Mouse (Mus musculus): ENCODE data around the gene Caln1. TPM values are rescaled to one million over a fixed set of nuclear protein-coding genes. Genes with fewer than 3 reads are reported as not detected.

The Caln1 gene
- polyA plus RNA-seq, 1 experiment from 2014 or later, result 38.4 TPM

DNA sequence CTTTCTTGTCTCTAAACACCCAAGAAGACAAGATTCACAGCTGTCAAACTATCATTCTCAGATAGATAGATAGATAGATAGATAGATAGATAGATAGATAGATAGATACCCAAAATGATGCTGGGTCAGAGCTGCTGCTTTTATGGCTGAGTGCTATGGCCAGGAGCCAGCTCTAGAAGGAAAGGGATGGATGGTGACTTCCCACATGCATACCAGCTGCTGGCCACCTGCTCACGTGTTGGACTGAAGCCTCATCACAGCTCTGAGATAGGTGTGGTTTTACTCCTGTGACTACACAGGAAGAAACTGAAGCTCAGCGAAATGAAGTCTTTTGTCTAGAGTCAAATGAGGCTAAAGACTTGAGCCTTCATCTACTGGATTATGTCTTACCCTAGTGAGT is 456.5 kb downstream of the Caln1 start:
- Histone ChIP-seq H3K4me1 (replicated peaks) (no peaks in the 10 kb centered on the region), H3K4me3 (no peak overlapping the region), H3K9me3 (no peaks in the 10 kb centered on the region), H3K4me2 (no peak overlapping the region), H3K9ac (no peak overlapping the region), H3K36me3 (no peaks in the 10 kb centered on the region), H3K27me3 (no peaks in the 10 kb centered on the region), H3K27ac (replicated peaks) (no peak overlapping the region)
- 89% methylated on average over 2 of the region's 2 CpGs for WGBS
- no peak for ATAC-seq (ENCODE audit: low FRiP score, low read depth)

GRCm38 (mm10) chr5:130848562-130848961 is 479.3 kb downstream of the Caln1 start:
- no peaks in the 10 kb centered on the region for H3K27me3 ChIP-seq
- WGBS, result 96% methylated on average over 6 of the region's 6 CpGs
- H3K27ac ChIP-seq (replicated peaks), result no peak overlapping the region
- no peak overlapping the region for H3K9ac ChIP-seq
- H3K36me3 ChIP-seq, result no peaks in the 10 kb centered on the region
- no peaks in the 10 kb centered on the region for H3K9me3 ChIP-seq
- no peaks in the 10 kb centered on the region for H3K4me1 ChIP-seq (replicated peaks)
- no peak for ATAC-seq (ENCODE audit: low FRiP score, low read depth)
- no peak overlapping the region for H3K4me3 ChIP-seq
- H3K4me2 ChIP-seq, result no peak overlapping the region

GRCm38 (mm10) chr5:130849610-130850009 is 480.4 kb downstream of the Caln1 start:
- WGBS, result 62% methylated on average over 4 of the region's 4 CpGs

GRCm38 (mm10) chr5:130852182-130852581 is 482.9 kb downstream of the Caln1 start:
- no peak for ATAC-seq (ENCODE audit: low FRiP score, low read depth)
- Histone ChIP-seq H3K36me3 (no peaks in the 10 kb centered on the region), H3K4me2 (peak overlapping the region; percentile 36), H3K27ac (replicated peaks) (no peak overlapping the region), H3K9ac (no peak overlapping the region), H3K9me3 (no peaks in the 10 kb centered on the region), H3K4me1 (replicated peaks) (no peaks in the 10 kb centered on the region), H3K4me3 (no peak overlapping the region), H3K27me3 (no peaks in the 10 kb centered on the region)
- 10% methylated on average over 11 of the region's 11 CpGs for WGBS

More at GRCm38 (mm10) chr5:130849610-130850009, 480.4 kb downstream of the Caln1 start:
- Histone ChIP-seq H3K27ac (replicated peaks) (no peak overlapping the region), H3K27me3 (no peaks in the 10 kb centered on the region), H3K9me3 (no peaks in the 10 kb centered on the region), H3K36me3 (no peaks in the 10 kb centered on the region), H3K4me2 (no peak overlapping the region), H3K4me1 (replicated peaks) (no peaks in the 10 kb centered on the region), H3K4me3 (no peak overlapping the region), H3K9ac (no peak overlapping the region)
- ATAC-seq (ENCODE audit: low FRiP score, low read depth), result no peak

GRCm38 (mm10) chr5:130853371-130853770 is 484.1 kb downstream of the Caln1 start:
- no peak overlapping the region for H3K9ac ChIP-seq
- no peaks in the 10 kb centered on the region for H3K9me3 ChIP-seq
- 1% methylated on average over 10 of the region's 10 CpGs for WGBS
- H3K36me3 ChIP-seq, result no peaks in the 10 kb centered on the region
- H3K27ac ChIP-seq (replicated peaks), result no peak overlapping the region
- H3K4me1 ChIP-seq (replicated peaks), result no peaks in the 10 kb centered on the region
- no peak overlapping the region for H3K4me2 ChIP-seq
- no peaks in the 10 kb centered on the region for H3K27me3 ChIP-seq
- peak; percentile 49; the same call in 1 of the 2 replicates for ATAC-seq (ENCODE audit: low FRiP score, low read depth)
- H3K4me3 ChIP-seq, result no peak overlapping the region

- no peak for ATAC-seq (ENCODE audit: low FRiP score, low read depth)
- Histone ChIP-seq H3K4me1 (replicated peaks) (no peaks in the 10 kb centered on the region), H3K9ac (no peak overlapping the region), H3K36me3 (no peaks in the 10 kb centered on the region), H3K27ac (replicated peaks) (no peak overlapping the region), H3K27me3 (no peaks in the 10 kb centered on the region), H3K4me3 (no peak overlapping the region), H3K9me3 (no peaks in the 10 kb centered on the region), H3K4me2 (no peak overlapping the region)
- 86% methylated on average over 7 of the region's 7 CpGs for WGBS
Observed at GRCm38 (mm10) chr5:130854430-130854829, 485.2 kb downstream of the Caln1 start.

- Histone ChIP-seq H3K9ac (no peak overlapping the region), H3K27me3 (no peaks in the 10 kb centered on the region), H3K4me2 (no peak overlapping the region), H3K4me1 (replicated peaks) (no peaks in the 10 kb centered on the region), H3K4me3 (no peak overlapping the region), H3K27ac (replicated peaks) (no peak overlapping the region), H3K9me3 (no peaks in the 10 kb centered on the region), H3K36me3 (no peaks in the 10 kb centered on the region)
- ATAC-seq (ENCODE audit: low FRiP score, low read depth), result no peak
- WGBS, result 21% methylated on average over 8 of the region's 8 CpGs
Observed at GRCm38 (mm10) chr5:130858148-130858547, 488.9 kb downstream of the Caln1 start.

GRCm38 (mm10) chr5:130858706-130859105 is 489.5 kb downstream of the Caln1 start:
- WGBS, result 85% methylated on average over 3 of the region's 3 CpGs
- Histone ChIP-seq H3K27ac (replicated peaks) (no peak overlapping the region), H3K36me3 (no peaks in the 10 kb centered on the region), H3K4me1 (replicated peaks) (no peaks in the 10 kb centered on the region), H3K9me3 (no peaks in the 10 kb centered on the region), H3K9ac (no peak overlapping the region), H3K4me2 (no peak overlapping the region), H3K27me3 (no peaks in the 10 kb centered on the region), H3K4me3 (no peak overlapping the region)
- no peak for ATAC-seq (ENCODE audit: low FRiP score, low read depth)

DNA sequence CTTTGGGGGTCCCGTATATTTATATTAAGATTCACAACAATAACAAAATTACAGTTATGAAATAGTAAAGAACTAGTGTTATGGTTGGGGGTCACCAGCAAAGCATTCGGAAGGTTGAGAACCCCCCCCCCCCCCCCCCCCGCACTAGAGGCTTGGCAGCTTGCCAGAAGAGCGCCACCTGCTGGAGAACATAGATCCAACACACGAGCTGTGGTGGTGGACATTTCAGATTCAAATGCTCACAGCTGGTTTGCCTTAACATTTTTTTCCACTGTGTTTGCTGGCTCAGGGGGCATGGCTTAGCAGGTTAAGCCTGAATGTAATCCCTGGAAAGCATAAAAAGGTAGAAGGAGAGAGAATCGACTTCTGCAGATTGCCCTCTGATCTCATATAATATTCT is 490.5 kb downstream of the Caln1 start:
- Histone ChIP-seq H3K27ac (replicated peaks) (no peak overlapping the region), H3K27me3 (no peaks in the 10 kb centered on the region), H3K9ac (no peak overlapping the region), H3K4me3 (no peak overlapping the region), H3K4me2 (no peak overlapping the region), H3K4me1 (replicated peaks) (no peaks in the 10 kb centered on the region), H3K36me3 (no peaks in the 10 kb centered on the region), H3K9me3 (no peaks in the 10 kb centered on the region)
- 45% methylated on average over 5 of the region's 6 CpGs for WGBS
- ATAC-seq (ENCODE audit: low FRiP score, low read depth), result no peak

- Histone ChIP-seq H3K4me1 (replicated peaks) (no peaks in the 10 kb centered on the region), H3K9ac (no peak overlapping the region), H3K27me3 (no peaks in the 10 kb centered on the region), H3K27ac (replicated peaks) (no peak overlapping the region), H3K4me2 (no peak overlapping the region), H3K36me3 (no peaks in the 10 kb centered on the region), H3K4me3 (no peak overlapping the region), H3K9me3 (no peaks in the 10 kb centered on the region)
- ATAC-seq (ENCODE audit: low FRiP score, low read depth), result 0 out of 2 replicates have a peak, but pooled peaks have one; percentile 51
- WGBS, result 63% methylated on average over 5 of the region's 5 CpGs
Observed at GRCm38 (mm10) chr5:130862302-130862701, 493.0 kb downstream of the Caln1 start.

- Histone ChIP-seq H3K4me2 (no peak overlapping the region), H3K9me3 (no peaks in the 10 kb centered on the region; the same call in 1 of the 2 replicates), H3K27me3 (no peaks in the 10 kb centered on the region), H3K9ac (no peak overlapping the region), H3K4me1 (replicated peaks) (no peaks in the 10 kb centered on the region), H3K36me3 (no peaks in the 10 kb centered on the region), H3K4me3 (no peak overlapping the region), H3K27ac (replicated peaks) (no peak overlapping the region)
- no peak for ATAC-seq (ENCODE audit: low FRiP score, low read depth)
- 81% methylated on average over 1 of the region's 1 CpGs for WGBS
Observed at GRCm38 (mm10) chr5:130869869-130870268, 500.6 kb downstream of the Caln1 start.

DNA sequence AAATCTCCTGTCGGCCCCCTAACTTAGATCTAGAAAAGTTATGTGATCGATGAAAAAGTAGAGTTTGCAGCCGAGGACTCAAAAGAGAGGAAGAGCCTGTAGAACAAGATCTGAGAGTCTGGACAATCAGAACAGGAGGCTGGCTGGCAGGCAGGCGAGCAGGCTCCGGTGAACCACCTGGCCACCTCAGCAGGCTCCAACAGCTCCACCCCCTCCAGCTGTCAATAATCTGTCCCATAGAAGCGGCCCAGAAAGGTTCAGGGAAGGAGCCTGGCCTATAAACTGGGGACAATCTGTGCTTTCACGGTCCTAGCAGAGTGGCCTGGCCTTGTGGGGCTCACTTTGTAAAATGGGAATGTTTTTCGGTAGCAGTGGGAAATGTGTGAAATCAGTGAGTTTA is 501.8 kb downstream of the Caln1 start:
- Histone ChIP-seq H3K4me1 (replicated peaks) (no peaks in the 10 kb centered on the region), H3K4me3 (no peak overlapping the region), H3K36me3 (no peaks in the 10 kb centered on the region), H3K9ac (no peak overlapping the region), H3K27me3 (no peaks in the 10 kb centered on the region), H3K27ac (replicated peaks) (no peak overlapping the region), H3K9me3 (no peaks in the 10 kb centered on the region; the same call in 1 of the 2 replicates), H3K4me2 (no peak overlapping the region)
- 54% methylated on average over 8 of the region's 8 CpGs for WGBS
- no peak for ATAC-seq (ENCODE audit: low FRiP score, low read depth)

DNA sequence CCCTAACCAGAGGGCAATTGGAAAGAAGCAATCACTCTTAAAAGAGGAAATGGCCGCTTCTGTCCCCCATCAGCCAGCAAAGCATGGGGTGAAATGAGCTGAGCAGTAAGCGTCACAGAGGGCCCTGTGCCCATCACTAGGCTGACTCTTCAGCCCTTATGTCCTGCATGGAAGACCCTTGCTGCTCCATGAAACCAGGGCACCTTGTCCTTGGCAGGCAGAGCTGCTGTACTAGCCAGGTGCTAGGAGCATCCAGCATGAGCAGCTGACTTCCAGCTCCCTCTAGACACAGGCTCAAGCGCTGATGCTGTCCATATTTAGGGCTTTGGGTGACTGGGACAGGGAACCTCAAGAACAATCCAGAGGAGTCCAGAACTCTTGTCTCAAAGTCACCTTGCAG is 506.1 kb downstream of the Caln1 start:
- H3K27ac ChIP-seq (replicated peaks), result no peak overlapping the region
- 92% methylated on average over 3 of the region's 3 CpGs for WGBS
- no peak overlapping the region for H3K9ac ChIP-seq
- H3K27me3 ChIP-seq, result no peaks in the 10 kb centered on the region
- no peaks in the 10 kb centered on the region for H3K9me3 ChIP-seq
- ATAC-seq (ENCODE audit: low FRiP score, low read depth), result no peak
- H3K36me3 ChIP-seq, result no peaks in the 10 kb centered on the region
- no peak overlapping the region for H3K4me2 ChIP-seq
- no peaks in the 10 kb centered on the region for H3K4me1 ChIP-seq (replicated peaks)
- H3K4me3 ChIP-seq, result no peak overlapping the region
